Mouse (Mus musculus) ovary, postnatal 14 days (tissue): ENCODE measurements around the gene Rftn1.

Experiments
- DNase-seq: peaks from one replicate; pipeline ENCODE4 v3.0.0; 2022; ENCODE audit warnings: low spot score

Gene Rftn1

DNA sequence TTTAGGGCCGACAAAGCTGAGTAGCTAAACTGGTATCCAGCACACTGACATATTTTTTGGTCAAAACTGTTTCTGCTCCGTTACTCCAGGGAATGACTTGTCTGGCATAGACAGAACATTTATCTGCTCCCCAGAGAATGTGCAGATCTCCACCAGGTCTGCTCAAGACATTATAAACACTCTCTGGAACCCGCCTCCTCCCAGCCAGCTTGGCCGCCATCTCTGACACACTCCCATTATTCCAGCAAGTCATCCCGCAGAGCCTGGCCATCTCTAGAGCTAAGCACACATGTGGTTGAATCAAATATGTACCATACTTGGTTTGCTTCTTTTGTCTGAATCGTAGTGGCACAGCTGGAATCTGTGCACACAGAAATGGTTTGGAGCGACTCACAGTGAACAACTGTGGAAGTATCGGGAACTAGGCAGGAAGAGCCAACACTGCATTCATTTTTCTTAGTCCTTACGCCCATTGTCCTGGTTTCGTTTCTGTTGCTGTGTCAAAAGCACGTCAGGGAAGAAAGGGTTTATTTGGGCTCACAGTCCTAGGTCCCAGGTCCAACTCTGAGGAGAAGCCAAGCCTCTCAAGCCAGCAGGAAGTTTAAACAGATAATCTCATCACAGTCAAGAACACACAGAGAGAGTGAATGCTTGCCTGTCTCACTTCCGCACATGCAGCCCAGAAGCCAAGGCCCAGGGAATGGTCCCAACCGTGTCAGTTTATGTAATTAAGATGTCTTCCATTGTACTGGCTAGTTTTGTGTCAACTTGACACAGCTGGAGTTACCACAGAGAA lies 126.4 kb downstream of the Rftn1 start:
- no peak for DNase-seq

DNA sequence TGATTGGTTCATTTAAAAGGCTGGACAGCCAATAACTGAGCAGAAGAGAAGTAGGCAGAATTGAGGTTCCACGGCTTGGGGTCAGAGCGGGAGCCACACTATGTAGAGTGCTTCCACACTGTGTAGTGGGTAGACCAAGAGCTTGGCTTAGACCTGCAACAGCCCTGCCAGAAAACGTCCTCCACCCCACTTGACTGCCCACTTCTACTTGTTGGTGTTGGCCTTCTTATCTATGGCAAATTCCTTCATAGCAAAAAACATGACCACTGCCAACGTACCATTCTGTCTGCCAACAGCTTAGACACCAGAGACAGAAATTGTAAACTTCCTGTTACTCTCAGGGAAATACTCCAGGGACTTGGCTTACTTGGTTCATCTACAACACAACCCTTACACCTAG lies 127.8 kb downstream of the Rftn1 start:
- no peak for DNase-seq

DNA sequence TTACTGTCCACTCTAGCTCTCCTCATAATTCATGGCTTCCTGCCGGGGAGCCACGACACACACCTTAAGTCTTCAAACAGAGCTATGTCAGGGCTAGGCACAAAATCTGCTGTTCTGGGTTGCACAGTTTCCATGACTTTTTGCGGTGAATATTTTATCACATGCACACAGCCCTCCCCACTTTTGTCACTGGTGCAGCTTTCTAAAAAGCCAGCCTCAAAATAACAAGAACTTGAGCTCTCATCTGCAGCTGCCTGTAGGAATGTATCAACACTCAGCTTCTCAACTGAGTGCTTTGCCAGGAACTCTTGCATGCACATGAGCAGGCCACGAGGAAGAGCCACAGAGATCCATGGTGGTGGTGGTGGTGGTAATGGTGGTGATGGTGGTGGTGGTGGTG lies 129.0 kb downstream of the Rftn1 start:
- no peak for DNase-seq

DNA sequence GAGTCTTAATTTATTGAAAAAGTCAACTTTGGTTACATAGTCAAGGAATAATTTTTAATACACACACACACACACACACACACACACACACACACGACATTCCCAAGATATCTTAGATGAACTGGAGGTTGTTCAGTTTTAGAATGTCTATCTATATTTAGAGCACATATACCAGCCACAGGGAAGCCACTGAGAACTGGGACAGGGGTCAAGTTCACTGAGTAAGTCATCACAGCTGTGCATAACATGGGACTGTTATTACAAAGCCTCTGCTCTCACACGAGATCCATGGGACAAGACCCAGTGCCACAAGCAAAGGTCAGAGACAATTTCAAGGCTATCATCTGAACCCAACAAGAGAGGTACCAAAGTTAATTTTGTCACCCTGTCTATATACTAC lies 130.3 kb downstream of the Rftn1 start:
- DNase-seq, result no peak

DNA sequence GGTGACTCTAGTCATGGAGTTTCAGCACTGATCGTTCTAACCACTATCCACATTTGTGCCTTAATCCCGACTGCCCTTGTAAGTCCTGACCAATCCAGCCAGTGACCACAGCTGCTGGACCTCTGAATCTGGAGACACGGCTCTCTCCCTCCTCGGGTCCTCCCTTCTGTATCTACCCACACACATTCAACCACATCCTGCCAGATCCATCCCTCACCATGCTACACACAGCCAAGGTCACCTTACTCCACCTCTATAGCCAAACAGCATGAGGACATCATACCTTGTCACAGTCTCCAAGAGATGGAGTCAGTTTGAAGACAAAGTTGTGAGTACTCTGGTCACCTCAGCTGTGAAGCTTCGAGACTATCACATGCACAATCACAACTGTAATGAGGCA lies 131.1 kb downstream of the Rftn1 start:
- no peak for DNase-seq

DNA sequence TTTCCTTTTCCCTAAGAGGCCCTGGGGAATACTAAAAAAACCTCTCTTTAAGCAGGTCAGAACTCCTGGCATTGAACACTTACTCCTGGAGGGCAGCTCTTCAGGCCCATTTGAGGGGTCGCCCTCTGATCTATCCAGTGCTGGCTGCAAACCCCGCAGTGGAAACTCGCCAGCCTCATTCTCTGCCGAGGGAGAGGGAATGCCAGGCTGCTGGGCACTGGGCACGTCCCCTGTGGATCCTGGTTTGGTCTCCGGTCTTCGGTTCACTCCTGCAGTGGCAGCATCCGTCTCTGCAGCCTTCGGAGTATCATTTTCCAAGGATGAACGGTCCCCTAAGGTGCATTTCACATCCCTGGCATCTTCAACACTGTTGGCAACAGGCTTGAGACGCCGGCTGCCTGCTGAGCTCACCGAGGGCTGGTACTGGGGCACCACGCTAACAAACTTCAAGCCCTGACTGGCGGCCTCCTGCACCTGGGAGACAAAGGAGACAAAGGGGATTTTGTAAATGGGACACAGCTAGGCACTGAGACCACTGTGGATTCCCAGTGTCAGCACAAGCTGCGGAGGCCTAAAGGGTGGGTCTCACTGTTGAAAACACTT lies 135.2 kb downstream of the Rftn1 start:
- DNase-seq, result no peak

DNA sequence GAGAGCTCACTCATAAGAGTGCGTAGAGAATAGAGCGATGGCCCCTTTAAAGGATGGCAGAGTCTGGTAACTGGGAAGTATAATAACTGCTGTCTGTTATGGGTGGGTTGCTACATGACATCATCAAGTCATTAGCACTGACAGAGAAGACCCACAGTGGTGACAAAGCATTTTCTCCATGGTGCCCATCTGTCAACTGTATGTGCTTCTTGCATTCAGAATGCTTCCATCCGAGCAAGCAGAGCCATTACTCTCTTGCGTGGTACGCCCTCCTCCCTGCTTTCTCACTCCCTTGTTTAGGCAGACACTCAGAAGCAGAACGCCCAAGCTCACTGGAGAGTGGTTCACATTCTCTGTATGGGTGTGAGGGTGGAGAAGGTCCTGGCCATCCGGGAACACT lies 135.9 kb downstream of the Rftn1 start:
- DNase-seq, result no peak

DNA sequence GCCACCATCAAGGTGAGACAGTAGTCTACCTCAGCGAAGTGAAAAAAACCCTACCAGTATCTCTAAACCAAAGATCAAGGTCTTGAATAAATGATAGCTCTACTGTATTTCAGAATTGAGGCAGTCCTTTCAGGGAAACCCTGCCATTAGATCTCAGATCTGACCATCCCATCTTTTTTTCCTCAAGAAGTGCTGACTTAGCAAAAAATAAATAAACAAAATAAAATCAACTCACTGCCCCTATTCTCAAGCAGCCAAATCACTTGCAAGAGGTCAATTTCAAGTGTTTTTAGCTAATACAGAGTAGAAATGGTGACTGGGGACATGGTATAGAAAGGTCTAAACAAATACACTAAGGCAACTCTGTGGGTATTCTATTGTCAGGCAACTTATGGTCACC lies 136.5 kb downstream of the Rftn1 start:
- no peak for DNase-seq

DNA sequence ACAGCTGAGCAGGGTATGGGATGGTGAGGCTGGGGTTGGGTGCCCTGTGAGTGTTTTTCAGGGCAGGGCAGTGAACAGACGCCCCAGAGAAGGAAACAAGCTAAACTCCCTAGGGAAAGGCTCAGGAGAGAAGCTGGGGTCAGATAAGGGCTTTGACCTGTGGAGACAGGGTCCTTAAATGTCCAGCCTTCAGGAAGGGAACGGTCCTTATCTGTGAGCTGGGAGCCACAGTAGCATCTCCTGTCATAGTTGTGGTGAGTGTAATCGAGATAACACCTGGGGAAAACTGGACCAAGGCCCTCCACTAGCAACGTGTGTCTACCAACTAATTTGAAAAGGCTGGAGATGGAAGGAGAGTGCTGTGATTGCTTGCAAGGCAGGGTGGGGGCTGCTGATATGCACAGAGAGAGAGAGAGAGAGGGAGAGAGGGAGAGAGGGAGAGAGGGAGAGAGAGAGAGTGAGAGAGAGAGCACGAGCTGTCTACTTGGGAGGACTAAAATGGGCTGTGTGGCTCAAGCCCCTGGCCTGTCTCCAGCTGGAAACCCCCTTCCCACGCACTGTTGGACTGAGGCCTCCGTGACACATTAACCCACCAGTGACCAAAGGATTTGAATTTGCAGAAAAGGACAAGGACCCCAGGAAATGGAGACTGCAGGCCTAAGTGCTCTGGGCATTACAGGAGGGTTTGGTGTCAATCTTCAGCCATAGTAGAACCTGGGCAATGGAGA lies 137.6 kb downstream of the Rftn1 start:
- DNase-seq, result no peak

DNA sequence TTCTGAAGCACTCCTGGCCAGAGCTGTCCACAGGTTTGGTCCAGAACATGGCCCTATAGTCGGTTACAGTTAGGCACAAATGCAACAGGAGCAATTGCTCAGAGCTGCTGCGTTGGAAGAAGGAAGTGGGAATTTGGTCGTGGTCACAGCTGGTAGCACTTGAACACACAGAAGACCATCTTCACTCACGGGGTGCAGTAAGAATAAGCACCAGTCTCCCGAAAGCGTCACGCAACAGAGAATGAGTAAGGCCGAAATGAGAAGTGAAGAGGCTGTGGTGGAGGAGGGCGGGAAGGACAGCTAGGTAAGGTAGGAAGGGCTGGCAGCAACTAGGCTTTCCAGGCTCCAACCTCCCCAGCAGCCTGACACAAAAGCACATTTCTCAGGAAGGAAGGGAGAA lies 140.0 kb downstream of the Rftn1 start:
- no peak for DNase-seq

DNA sequence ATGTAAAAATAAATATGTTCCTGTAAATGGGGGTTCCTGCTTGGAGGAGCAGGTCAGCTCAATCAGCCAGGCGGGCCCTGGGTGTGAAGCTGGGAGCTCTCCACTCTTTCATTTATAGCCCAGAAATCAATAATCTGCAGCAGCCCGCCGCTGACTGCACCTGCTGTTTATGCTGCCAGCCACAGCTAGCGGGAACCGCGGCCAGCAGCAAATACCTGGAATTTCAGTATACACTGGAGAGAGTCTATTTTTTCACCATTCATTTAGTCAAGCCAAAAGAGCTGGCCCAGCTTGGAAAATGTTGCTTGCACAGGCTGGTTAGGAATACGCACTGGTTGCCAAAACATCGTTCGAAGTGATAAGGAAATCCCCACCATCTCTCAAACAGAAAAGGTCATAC lies 142.3 kb downstream of the Rftn1 start:
- DNase-seq, result no peak

DNA sequence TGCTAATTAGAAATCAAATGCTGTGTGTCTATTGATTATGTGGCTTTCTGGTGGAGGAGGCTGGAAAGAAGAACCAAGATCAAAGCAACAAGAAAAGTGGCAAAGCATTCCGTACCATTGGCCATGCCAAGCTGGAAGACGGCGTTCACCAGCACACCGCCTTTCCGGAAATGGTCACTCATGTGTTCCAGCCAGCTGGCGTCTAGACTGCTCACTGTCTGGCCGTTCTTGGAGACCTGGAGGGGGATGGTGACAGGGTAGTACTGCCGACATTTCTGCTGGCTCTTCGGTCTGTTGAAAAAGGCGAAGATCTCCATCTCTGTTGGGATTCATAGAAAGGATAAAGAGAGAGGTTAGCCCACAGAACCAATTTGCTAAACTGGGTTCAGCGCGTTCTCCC lies 143.3 kb downstream of the Rftn1 start:
- DNase-seq, result no peak

DNA sequence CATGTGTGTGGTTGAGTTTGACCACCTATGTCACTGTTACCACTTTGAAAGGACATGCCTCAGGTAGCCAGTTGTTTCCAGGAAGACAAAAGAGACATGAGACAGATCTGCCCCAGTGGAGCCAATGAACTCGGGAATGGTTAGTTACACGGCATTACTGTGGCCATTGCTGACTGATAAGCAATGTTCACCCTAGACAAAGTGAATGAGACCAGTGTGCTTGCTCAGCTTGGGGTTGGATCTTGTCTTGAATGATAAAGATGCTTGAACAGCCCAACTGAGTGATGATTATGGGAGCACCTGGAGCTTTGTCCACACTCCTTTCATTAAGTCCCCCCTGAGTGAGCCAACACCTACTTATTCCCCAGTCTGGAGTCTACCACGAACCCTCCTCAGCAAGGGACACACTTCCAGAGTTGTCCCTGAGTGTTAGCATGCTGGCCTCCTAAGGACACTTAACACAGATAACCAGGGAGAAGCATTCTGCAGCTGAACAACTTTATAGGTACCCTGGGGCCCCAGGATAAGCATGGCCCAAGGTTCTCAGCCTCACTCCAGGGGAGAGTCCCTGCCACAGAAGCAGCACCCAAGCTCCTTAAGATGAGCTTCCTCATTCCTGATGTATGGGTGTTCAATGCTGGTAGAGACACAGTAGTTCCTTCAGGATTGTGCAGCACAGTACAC lies 149.6 kb downstream of the Rftn1 start:
- DNase-seq, result no peak

DNA sequence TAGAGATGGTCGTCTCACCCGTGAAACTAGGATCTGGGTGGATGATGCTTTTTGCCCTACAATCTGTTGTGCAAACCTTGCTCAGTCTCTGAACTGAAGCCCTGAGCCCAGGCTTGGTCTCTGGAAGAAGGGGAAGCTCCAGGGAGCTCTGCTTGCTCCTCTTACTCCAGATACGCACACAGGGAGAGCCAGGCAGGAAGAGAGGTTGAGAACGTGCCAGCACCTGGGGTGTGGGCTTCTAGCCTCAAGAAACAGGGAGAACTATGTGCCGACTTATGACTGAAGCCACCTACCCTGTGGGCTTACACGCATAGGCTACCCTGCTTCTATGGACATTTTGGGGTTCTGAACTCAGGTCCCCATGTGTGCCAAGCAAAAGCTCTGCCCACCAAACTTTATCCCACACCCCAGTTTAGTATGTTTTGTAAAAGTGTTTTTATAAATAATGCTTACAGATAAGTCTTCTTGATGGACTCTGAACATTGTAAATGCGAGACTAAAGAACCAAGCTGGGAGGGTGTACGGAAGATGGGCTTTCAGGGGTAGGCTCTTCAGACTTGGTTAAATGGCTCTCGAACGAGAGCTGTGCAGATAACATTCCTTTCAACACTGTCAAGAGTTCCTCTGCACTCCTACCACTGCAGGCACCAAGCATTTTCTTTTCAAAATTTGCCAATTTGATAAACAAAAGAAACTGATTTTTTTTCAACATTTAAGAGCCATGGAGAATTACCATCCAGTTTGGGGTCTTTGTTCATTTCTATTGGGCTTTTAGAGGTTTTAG lies 152.4 kb downstream of the Rftn1 start:
- no peak for DNase-seq

DNA sequence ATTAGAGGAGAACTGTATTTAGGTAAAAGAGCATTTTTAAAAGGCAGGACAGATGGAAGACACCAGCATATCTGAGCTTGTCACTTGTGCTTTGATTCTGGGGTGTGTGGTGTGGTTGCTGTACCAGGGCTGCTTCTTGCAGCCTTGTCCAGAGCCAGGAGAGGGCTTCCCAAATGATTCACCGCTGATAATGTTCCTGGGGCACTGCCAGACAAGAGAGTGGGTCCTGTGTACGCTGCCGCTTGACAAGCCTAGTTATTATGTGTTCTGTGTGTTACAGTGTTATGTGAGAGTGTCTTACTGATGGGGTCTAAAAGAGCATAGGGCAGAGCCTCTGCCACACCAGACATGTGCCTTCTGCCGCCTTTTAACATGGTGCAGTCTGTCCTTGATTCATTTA lies 153.1 kb downstream of the Rftn1 start:
- no peak for DNase-seq

DNA sequence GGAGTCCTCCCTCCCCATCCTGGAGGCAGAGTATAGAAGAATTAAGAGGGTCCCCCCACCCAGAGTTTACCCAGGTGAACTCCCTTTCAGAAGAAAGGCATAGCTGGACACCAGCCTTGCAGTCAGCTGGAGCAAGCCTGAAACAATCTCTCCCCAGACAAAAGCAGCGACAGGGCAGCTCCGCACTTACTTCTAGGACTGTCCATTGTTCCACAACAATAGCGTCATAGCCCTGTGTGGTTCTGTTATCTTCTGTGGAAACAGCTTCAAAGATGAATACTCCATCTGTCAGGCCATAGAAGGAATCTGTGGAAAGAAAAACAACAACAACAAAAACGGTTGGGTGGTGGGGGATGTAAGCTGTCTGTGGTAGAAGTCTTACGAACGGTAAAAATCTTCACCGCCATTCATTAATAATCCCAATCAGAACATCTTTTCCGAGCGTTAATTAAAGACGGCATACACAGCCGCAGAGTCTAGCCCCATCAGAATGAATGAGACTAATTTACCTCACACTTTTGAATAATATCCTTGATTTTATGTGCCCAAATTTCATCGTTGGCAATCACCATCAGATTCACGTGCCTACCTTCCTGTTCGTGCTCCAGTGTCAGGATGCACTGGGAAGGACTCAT lies 153.6 kb downstream of the Rftn1 start:
- no peak for DNase-seq

DNA sequence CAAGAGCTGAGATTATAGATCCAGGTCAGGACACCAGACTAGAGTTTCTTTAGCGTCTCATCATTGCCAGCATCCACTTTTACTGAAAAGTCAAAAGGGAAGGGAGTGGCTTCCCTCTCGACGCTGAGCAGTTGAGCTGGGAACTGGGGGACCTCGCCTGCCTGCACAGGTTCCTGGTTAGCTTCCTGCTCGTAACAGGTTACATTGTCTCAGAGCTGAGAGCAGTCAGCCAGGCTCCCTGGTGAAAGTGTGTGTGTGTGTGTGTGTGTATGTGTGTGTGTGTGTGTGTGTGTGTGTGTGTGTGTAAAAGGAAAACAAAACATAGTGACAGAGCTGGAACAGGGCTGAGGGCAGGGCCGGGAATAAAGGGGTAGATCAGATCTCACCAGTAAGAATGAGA lies 156.8 kb downstream of the Rftn1 start:
- DNase-seq, result no peak

DNA sequence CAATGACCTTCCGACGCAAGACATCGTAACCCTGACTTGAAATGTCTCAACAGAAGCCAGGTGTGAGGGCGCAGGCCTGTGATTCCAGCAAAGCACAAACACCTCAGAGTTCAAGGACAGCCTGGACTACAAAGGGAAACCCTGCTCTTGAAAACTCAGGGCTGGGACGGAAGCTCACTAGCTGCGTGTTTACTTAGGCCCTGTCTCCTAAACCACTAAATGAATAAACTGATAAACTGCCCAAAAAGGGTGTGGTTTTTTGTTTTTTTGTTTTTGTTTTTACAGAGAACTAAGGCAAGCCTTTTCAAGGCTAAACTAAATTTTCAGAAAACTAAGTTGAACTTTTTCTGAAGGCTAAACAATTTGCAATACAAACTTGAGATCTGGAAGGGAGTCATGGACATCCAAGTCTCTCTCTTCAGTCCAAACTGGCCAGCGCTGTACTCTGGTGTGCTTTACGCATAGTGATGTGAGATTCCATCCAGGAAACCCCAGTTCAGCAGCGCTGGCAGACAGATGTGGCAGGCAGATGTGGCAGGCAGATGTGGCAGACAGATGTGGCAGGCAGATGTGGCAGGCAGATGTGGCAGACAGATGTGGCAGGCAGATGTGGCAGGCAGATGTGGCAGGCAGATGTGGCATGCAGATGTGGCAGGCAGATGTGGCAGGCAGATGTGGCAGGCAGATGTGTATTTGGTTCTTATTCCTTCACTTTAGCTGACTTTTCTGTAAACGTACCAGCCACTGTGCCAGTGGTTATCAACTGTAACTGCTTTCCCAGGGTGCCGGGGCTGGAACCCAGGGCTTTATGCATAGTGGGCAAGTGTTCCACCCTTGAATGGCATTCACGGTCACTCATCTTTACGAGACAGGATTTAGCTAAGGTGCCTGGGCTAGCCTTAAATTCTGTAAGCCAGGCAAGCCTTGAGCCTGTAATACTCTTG lies 158.7 kb downstream of the Rftn1 start:
- no peak for DNase-seq

DNA sequence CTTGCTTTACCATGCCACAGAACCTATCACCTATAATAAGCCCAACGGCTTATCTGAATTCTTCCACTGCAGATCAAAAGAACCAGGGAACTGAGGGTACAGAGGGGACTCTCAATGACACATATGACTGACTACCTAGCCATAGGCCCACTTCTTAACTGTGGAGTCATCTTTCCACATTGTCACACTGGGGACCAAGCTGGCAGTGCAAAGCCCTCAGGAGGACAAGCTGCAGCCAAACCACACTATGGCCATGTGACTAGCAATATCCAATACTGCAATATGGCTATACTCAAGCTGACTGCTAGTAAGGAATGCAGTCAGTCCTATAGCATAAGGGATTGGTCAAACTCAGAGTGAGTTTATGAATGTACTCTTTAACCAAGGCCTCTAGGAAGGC lies 164.8 kb downstream of the Rftn1 start:
- no peak for DNase-seq

DNA sequence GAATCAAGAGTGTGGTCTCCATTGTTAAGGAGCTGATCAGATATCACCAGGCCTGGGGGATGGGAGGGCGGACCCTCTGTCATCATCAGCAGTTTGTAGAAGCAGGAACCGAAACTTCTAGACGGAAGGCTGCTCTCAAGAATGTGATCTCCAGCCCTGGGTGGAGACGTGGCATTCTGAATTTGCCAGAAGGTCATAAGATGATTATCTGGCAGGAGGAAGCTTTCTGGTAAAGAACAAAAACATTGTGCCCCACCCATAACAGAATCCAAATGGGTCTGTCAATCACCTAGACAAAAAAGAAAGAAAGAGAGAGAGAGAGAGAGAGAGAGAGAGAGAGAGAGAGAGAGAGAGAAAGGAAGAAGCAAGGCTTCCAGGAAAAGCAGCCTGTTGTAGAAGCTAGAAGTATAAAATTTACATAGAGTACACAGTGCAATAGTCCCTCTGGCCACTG lies 165.3 kb downstream of the Rftn1 start:
- DNase-seq, result no peak
